Mouse (Mus musculus) CD4-positive, CD25-positive, alpha-beta regulatory T cell, adult 4 months (primary cell): ENCODE data around the gene Gm21983. TPM values are rescaled to one million over a fixed set of nuclear protein-coding genes. Genes with fewer than 3 reads are reported as not detected.

ENCODE experiments used
- ATAC-seq: one replicate; pipeline ENCODE4 v1.8.0; 2017
- polyA plus RNA-seq, 2 experiments: library from polyadenylated mRNA; unstranded; fragments of 100-300 nt; shearing (Covaris generic); gene quantifications; one replicate each; pipeline ENCODE4 v1.2.1; 2017

Gene Gm21983
- polyA plus RNA-seq: not detected

DNA sequence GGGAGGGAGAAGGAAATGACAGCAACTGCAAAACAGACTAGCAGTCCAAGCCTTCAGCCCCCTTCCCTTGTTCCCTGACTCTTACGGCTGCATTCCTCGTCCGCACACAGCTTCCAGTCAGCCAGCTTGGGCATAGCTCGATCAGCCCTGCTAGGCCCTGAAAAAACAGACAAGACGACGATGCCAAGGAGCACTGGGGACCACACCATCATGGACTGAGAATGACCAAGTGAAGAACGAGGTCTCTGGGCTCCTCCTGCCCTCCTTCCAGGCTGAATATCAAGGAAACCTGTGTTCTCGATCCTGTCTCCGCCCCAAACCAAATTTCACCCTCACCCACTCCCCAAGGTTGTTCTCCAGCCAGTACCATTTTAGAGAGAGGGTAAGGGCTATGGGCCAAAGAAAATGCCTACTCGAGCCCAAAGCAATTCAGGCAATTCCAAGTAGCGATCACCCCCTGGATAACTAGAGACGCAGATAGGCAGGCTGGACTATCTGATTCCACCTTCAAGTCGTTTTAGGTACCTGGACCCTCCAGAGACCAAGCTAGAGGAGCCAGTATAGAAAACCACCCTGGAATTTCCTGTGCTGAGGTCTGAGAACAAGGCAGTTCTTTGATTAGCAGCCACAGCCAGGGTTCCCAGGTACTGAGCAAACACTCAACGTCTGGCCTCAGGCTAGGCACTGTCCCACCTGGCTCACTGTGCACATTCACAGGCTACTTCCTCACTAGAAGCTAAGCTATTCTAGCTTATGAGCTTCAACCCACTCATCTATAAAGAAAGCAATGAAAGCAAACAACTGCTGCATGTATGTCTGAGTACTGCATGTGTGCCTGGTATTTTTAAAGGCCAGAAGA is at the start of gene Gm21983, which contains the start of gene Mia:
Gene Gm21983 (minus strand): TSS at position 250 of the 859 bp plus-strand sequence.
Gene Mia (minus strand): TSS at position 321 of the 859 bp plus-strand sequence.
- no peak for ATAC-seq

DNA sequence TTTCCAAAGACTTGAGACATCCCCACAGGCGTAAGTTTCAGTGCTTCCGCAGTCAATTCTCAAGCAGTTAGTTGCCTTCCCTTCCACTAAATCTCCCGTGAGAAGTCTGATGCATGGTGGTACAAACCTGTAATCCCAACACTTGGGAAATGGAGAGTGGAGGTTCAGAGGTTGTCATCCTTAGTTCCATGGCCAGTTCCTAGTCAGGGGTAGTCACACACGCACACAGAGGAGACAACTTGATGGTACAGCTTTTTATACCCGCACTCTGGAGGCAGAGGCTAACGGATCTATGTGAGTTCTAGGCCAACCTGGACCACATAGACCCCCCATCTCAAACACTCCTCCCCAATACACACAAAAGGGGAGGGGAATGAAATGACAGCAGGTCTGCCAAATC is 48.0 kb upstream of the Gm21983 start:
- no peak for ATAC-seq

DNA sequence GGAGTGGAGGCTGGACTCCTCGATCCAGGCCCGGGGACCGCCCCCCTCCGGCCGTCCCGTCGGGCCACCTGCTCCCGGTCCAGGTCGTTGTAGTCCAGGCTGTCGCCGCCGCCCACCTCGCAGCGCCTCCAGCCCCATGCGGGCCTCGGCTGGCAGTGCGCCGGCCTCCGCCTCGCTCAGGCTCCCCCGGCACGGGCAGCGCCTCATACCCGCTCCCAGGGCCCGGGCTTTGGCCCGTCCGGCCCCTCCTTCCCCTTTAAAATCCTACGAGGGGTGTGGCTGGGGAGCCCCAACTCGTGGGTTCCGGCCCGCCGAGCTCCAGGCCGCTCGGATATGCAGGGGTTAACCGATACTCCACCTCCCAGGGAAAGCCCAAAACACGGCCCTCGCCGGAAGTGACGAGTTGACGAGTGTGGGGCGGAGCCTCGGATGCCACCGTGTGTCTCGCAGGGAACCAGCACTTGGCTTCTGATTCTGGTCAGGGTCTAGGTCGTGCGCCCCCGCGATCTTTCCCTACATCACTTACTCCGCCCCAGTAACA is 47.5 kb upstream of the Gm21983 start, which contains the start of gene Itpkc:
Gene Itpkc (minus strand): TSS at position 381 of the 541 bp plus-strand sequence.
- ATAC-seq: peak; percentile 87

DNA sequence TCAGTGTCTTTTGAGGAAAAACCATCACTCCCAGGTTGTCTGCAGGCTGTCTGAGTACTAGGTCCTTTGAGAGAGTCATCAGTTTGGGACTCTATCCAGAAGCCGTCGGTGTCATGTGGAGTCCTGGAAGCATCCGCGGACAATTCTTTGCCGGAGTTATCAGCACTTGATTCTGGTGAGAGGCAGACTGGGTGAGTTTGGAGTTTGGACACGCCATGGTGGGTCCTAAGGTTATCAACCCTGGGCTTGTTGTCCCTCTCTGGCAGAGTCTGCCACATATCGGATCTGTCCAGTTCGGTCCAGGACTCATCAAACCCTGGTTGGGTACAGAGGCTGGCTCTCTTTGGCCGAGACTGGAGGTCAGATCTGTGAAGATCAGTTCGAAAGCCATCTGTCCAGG is 46.8 kb upstream of the Gm21983 start:
- no peak for ATAC-seq

DNA sequence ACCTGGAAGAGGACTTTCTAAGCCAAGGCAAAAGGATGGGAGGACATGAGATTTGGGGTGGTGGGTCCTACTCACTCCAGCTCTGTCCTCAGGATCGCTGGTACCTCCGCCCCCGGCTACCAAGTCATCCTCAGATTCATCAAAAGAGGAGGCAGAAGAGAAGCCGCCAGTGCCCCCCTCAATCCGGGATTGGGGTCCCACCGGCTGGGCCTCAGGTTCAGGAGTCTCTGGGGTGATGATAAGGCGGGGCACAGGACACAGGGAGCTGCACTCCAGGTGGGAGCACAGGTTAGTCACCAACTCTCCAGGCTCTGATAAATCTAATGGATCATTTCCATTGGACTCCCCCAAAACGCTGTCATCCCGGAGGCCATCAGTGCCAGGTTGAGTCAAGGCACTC is 46.4 kb upstream of the Gm21983 start:
- no peak for ATAC-seq

DNA sequence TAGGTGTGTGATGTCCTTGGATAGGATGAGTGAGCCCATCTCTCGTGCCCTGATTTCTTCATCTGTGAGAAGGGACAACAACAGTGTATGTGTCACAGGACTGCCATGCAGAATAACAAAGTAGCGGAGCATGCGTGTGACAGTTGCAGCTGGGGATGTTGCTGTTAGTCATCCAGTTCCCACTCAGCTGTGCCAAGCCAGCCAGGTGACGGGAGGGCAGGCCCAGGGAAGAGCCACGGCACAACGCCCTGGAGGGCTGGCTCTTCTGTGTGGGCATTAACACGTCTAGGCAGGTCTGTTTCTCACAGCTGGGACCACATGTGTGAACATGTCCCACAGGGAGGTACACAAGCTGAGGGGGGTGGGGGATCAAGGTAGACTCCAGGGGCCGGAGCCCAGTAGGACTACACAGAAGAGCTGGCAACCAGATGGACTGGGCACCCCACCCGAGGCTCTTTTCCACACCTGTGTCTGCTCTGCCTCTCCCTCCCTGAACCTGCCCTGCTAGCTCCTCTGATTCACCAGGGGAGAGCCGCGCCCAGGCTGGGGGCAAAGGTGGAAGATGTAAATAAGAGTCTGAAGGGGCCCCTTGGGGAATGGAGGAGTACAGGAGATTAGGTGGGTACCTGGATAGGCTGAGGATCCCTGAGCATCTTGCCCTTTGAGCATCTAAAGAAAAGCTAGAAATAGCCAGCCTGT is 44.1 kb upstream of the Gm21983 start:
- no peak for ATAC-seq

DNA sequence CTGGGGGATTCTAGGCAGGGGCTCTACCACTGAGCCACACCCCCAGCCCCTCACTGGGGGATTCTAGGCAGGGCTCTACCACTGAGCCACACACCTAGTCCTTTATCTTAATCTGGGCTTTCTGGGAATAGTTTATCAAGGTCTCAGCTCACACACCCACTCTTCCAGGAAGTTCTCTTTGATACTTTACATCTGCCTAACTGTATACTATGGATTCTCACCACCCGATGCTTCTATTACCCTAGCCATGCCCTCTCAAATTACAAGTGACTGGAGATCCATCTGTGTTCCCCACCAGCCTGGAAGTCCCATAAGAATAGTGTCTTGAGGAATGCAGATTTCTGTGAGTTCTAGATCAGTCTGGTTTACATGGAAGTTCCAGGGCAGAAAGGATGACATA is 41.7 kb upstream of the Gm21983 start:
- ATAC-seq: no peak

DNA sequence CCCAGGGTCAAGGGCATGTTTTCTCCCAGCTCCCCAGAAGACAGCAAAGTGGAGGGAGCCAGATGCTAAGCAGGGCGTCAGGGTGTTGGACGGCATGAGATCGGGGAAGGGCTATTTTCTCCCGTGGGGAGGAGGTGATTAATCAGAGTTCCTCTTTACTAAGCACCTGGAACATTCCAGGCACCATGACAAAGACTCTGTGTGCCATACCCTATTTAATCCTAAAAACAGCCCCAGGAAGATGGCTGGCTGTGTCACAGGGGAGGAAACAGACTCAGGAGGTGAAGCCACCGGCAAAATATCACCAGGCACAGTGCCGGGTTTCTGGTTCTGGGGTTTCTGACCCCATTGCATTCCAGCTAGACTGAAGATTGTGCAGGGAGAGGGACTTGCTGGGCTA is 41.1 kb upstream of the Gm21983 start:
- ATAC-seq: no peak

DNA sequence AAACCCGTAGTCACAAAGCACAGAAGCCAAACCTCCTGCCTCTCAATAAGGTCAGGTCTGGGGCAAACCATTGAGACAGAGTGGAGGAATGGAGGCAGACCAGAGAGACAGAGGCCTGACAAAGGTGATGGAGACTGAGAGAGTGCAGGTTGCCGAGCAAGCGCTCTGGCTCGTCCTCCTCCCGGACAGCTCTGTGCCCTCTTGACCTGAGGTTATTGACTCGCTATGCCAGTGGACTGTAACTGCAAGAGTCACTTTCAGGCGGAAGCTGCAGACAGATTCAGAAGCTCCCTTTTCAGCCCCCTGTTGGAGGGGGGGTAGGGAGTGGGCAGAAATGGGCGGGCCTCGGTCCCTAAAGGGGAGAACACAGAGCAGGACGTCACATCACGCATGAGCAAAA is 39.1 kb upstream of the Gm21983 start:
- no peak for ATAC-seq

DNA sequence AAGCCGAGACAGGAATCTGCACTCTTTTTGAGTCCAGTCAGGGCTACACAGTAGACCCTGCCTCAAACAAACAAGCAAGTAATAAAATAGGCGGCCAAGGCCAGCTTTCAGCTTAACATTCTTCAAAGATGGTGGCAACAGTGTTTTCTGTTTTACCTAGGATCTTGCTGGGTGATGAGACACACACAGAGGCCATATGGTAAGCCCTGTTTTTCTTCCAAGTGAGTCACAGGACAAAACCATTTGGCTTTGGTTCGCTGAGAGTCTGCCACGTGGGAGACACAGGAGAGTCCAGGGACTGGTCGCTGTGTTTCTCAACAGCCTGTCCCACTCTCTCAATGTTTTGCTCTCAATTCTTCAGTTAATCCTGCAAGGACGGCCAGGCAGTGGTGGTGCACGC is 37.7 kb upstream of the Gm21983 start:
- no peak for ATAC-seq

DNA sequence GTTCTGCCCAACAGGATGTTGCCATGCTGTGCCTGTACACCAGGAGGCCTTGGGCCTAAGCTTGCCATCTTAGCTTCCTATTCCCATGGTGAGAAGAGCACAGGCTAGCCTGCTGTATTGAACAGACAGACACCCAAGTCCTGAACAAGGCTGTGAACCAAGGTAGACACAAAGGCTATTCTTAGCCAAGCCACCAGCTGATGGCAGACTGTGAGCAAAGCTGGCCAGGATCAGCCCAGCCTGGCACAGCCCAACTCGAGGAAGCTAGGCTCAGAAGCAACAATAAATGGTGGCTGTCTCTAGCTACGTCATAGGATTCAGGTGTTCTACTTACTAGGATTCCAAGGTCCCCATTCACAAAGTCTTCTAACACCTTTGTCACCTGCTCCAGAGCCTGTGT is 31.7 kb upstream of the Gm21983 start:
- no peak for ATAC-seq

DNA sequence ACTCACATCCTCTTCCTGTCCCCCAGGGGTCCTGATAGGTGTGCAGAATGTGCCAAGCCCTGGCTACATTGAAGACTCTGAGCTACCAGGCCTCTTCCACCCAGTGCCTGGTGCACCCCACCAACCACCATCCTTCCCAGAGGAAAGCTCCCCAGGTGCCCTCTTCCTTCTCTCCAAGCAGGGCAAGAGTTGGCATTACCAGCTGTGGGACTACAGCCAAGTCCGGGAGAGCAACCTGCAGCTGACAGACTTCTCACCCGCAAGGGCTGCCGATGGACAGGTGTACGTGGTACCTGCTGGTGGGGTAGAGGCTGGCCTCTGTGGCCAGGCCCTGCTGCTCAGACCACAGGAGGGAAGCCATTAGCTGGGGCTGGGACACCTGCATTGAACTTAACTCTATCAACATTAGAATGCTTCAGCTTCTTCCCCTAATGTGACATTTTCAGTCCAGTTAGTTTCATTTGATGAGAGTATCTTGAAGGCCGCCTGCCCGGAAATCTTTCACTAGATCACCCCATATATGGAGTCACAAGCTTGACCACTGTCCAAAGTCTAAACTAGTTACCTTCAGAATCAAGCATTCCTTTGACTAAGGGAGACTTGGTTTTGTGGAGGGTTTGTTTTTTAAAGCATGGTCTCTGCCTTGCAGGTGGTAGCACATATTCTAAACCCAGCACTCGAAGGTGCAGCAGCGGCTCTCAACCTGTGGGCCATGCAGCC is 23.0 kb upstream of the Gm21983 start:
- no peak for ATAC-seq

DNA sequence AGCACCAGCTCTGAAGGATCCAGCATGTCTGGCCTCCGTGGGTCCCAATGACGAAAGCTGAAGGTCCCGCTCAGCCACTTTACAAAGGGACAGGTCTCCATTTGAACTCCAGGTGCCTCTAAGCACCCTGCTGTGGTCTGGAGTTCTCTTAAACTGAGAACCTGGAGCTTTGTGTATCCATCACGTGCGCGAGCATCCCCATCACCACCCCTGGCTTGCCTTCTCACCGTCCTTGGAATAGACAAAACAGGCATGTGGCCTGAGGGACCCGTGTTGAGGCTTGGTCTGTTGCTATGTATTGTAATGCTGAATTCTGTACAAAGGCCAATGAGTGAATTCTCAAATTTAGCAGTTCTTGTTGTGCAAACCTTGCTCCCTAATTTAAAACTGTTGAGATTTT is 17.9 kb upstream of the Gm21983 start:
- no peak for ATAC-seq

DNA sequence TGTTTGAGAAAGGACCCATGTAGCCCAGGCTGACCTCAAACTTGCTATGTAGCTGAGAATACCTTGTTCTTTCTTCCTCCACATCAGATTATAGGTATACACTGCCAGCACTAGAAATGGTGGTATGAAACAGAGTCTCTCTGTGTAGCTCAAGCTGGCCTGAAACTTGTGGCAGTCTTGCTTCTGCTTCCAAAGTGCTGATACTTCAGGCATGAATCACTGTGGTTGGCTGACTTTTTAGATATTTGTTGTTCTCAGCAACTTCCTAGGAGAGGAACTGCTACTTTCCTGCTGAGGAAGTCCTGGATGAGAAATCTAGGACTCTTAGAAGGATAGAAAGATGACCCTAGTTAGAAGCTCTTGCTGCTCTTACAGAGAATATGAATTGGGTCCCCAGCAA is 17.5 kb upstream of the Gm21983 start:
- ATAC-seq: no peak

DNA sequence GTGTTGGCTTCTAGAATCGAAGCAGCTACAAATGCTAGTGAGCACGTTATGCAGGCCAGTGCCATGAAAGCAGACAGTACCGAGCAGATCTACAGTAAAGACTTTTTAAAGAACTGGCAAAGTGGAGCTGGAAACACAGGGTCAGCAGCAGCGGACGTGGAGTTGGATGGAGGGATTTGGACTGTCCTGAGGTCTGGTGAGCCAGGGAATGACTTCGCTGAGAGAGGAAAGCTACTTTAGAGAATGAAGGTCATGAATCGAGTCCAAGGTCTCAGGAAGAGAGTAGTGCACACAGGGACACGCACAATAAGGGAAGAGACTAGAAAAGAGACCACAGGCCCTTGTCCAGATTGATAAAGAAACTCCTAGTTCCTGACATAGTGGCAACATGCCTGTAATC is 16.7 kb upstream of the Gm21983 start:
- ATAC-seq: no peak

DNA sequence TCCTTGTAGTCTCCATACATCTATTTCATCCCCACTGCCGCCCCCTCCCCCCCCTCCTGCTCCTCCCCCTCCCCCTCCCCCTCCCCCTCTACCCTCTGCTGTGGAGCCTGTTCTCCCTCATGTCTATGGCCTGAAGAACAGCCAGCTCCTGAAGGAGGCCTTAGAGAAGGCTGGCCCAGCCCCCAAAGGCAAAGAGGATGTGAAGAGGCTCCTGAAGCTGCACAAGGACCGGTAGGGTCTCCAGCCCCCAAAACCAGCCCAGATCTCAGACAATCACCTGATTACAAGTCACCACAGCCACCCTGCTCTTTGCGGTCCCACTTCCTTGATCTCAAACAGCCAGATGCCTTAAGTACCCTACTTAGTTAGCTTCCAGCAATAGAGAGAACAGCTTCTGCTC is 16.2 kb upstream of the Gm21983 start:
- no peak for ATAC-seq

DNA sequence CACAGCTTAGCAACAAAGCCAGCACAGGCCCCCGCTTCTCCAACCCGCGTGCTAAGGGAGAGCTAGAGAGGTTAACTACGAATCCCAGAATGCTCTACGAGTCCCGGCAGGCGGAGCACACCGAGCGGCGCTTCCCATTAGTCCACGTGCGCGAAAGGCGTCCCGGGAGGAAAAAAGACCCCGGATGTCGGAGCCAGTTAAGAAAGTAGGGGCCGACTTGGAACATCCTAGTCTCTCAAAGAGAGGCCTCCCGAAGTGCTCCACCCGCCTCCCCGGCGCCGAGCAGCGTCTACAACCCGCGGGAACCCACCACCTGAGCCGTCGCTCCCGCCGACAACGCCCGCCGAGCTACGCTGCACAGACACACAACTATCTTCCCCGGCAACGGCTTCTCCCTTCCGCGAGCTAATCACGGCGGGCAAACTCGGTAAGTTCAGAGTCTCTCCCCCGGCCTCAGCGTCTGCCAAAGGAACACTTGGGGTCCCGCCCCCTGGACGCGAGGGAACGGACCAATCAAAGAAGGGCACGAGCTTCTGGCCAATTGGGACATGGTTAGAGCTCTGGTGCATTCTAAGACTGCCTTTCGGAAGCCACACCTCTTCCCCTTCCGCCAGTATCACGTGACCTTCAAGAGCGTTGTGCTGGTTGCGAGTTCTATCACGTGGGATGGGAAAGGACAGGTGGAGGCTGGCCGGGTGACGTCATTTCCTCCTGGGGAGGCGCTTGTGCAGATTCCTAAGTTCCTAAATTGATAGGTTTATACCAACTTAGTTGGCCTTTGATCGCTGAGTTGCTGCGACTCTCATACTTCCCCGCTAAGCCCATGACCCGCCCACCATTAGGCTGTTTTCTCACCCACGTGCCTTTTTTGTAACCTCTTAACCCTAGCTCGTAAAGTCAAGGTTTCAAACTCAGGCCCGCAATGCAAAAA is 15.1 kb upstream of the Gm21983 start, which contains the start of the genes BC024978 and Snrpa:
Gene BC024978 (plus strand): TSS at position 101 of the 931 bp plus-strand sequence.
Gene Snrpa (minus strand): TSS at position 591 of the 931 bp plus-strand sequence.
- peak; percentile 93 for ATAC-seq

DNA sequence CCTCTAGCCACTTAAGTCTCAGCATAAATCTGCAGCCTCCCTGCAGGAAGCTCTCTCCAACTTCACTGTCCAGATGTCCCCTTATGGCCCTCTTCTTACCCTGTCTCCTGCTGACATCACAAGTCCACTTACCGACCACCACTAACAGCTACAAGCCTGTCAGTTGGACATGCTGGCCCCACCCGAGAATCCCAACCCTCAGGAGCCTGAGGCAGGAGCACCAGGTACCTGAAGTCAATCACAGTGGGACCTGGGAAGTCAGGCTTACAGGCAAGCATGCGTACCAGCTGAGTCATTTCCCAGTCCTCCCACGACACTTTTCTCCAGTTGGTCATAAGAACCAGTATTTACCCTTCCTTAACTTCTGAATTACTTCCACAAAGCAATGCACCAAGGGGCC is 12.8 kb upstream of the Gm21983 start:
- no peak for ATAC-seq

DNA sequence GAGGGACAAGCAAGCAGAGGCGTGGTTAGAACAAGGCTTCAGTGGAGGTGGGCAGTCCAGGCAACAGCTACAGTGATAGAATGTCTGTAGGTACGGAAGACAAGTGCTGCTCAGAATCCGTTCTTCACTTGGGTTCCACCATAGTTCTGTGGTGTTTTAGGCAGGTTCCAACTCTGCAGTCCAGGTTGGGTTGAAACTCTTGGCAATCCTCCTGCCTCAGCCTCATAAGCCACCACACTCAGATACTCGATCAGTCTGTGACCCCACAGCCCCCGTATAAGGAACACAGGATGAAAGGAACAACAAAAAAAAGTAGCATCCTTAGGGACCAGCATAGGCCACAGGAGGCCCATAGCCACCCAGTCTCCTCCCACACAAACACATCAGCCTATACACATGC is 11.5 kb upstream of the Gm21983 start:
- ATAC-seq: no peak

DNA sequence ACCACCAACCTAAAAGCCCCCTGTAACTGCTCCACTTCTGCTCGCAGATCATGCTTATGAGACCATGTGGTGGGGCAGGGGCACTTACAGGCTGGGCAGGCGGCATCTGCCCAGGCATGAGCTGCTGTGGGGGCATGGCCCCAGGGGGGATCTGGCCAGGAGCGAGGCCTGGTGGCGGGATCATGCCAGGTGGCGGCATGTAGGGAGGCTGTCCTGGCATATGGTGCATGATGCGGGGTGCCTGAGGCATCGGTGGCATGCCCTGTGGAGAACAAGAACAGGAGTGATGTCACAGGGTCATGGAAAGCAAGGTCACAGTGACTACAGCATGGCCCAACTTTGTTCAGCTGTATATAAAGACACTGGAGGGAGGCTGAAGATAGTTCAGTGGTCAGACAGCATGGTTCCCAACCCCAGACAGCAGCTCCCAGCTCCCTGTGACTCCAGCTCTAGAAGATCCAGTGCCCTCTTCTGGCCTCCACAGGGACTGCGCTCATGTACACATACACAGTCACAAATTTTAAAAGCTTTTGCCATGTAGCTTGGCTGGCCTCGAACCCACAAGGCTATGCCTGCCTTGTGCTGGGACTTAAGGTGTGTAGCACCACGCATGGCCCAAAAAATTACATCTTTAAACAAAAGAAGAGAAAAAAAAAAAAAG is 8.5 kb upstream of the Gm21983 start:
- ATAC-seq: no peak

DNA sequence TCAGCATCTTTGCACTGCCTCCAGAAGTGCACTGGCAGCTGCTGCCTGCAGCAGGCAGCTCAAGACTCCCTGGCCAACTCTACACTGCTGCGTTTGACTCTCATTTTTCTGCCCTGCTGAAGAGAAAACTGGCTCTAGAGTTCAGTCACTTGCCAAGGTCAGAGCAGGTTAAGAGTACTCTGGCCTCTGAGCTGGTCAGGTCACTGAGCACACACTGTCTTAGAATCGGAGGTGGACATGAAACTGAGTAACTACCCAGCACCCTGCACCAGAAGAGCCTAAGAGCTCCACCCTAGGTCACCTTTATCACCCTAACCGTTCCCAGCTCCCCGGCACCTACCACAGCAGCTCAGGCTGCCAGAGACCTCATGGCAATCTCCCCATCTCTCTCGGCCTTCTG is 5.1 kb upstream of the Gm21983 start:
- ATAC-seq: no peak
